Mouse (Mus musculus) bone marrow, adult 2 months (tissue): Measurements from ENCODE around the gene Map3k13.

Experiments used
- CTCF ChIP-seq: fragments of 200-500 bp; IDR thresholded peaks from 2 replicates; pipeline ENCODE4 v1.5.1; 2011; ENCODE audit warnings: low read length, control low read depth; ENCODE audit not compliant: control insufficient read depth, insufficient read depth
- POLR2A ChIP-seq: fragments of 200-500 bp; IDR thresholded peaks from 2 replicates; pipeline ENCODE4 v1.6.1; 2011; ENCODE audit warnings: low read depth, mild to moderate bottlenecking, control low read depth, low read length, borderline replicate concordance; ENCODE audit not compliant: control insufficient read depth

- no peak for TF ChIP-seq CTCF
- TF ChIP-seq POLR2A: no peak
Measured at GRCm38 (mm10) chr16:21901286-21901685, 107.1 kb downstream of the Map3k13 start.
